Mouse (Mus musculus): ENCODE measurements around the gene Nmur1. TPM values are rescaled to one million over a fixed set of nuclear protein-coding genes. Genes with fewer than 3 reads are reported as not detected.

The Nmur1 gene
- polyA plus RNA-seq, 1 experiment: 0.11 TPM

- peaks cover 62% of the 10 kb centered on the region for H3K36me3 ChIP-seq (ENCODE audit: control insufficient read depth, insufficient read depth, low read length)
- H3K27me3 ChIP-seq (ENCODE audit: control insufficient read depth, insufficient read depth, low read length): no peaks in the 10 kb centered on the region
- DNase-seq (ENCODE audit: low read depth in 1 of 2, low spot score in 2 of 2): no peak
- TF ChIP-seq CTCF (IDR thresholded peaks at IDR 0.05; ENCODE audit: extremely low read depth, insufficient read depth, insufficient read length, insufficient replicate concordance): no peak
- TF ChIP-seq POLR2A (IDR thresholded peaks at IDR 0.05; ENCODE audit: low read depth, low read length): no peak
- no peak overlapping the region for H3K27ac ChIP-seq (ENCODE audit: insufficient read depth, low read length)
- no peak overlapping the region for H3K4me3 ChIP-seq (ENCODE audit: extremely low read depth, insufficient read depth, insufficient read length)
- peaks cover 3% of the 10 kb centered on the region; the same call in 1 of the 2 replicates for H3K4me1 ChIP-seq (ENCODE audit: control insufficient read depth, insufficient read depth, insufficient read length)
- WGBS: 89% methylated on average over 2 of the region's 2 CpGs
These were observed 71.8 kb downstream of the Nmur1 start for GRCm38 (mm10) chr1:86354186-86354585.

- Histone ChIP-seq H3K4me1 (ENCODE audit: control insufficient read depth, insufficient read depth, insufficient read length) (no peaks in the 10 kb centered on the region), H3K27me3 (ENCODE audit: control insufficient read depth, insufficient read depth, low read length) (no peaks in the 10 kb centered on the region), H3K27ac (ENCODE audit: insufficient read depth, low read length) (no peak overlapping the region), H3K36me3 (ENCODE audit: control insufficient read depth, insufficient read depth, low read length) (peaks cover 52% of the 10 kb centered on the region), H3K4me3 (ENCODE audit: extremely low read depth, insufficient read depth, insufficient read length) (no peak overlapping the region)
- WGBS: 94% methylated on average over 8 of the region's 8 CpGs
- no peak for TF ChIP-seq CTCF (IDR thresholded peaks at IDR 0.05; ENCODE audit: extremely low read depth, insufficient read depth, insufficient read length, insufficient replicate concordance)
- TF ChIP-seq POLR2A (IDR thresholded peaks at IDR 0.05; ENCODE audit: low read depth, low read length): no peak
- DNase-seq (ENCODE audit: low read depth in 1 of 2, low spot score in 2 of 2): no peak
These were observed 75.5 kb downstream of the Nmur1 start for GRCm38 (mm10) chr1:86350576-86350975.

DNA sequence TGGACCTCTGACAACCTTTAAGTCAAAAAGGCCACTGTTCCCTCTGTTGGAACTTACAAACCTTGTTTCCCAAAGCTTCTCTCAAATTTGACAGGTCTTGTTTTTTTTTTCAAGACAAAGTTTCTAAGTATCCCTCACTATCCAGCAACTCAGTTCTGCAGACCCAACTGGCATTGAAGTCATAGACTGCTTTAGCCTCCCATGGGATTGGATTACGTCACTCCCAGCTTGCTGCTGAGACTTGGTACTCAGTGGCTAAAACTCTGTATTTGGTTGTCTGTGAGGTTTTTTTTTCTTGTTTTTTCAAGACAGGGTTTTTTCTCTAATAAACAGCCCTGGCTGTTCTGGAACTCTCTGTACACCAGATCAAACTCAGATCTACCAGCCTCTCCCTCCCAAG is 76.3 kb downstream of the Nmur1 start:
- DNase-seq (ENCODE audit: low read depth in 1 of 2, low spot score in 2 of 2): no peak
- 92% methylated on average over 1 of the region's 1 CpGs for WGBS
- Histone ChIP-seq H3K27ac (ENCODE audit: insufficient read depth, low read length) (no peak overlapping the region), H3K4me1 (ENCODE audit: control insufficient read depth, insufficient read depth, insufficient read length) (no peaks in the 10 kb centered on the region), H3K4me3 (ENCODE audit: extremely low read depth, insufficient read depth, insufficient read length) (no peak overlapping the region), H3K27me3 (ENCODE audit: control insufficient read depth, insufficient read depth, low read length) (no peaks in the 10 kb centered on the region), H3K36me3 (ENCODE audit: control insufficient read depth, insufficient read depth, low read length) (peaks cover 46% of the 10 kb centered on the region)
- TF ChIP-seq POLR2A (IDR thresholded peaks at IDR 0.05; ENCODE audit: low read depth, low read length) (no peak), CTCF (IDR thresholded peaks at IDR 0.05; ENCODE audit: extremely low read depth, insufficient read depth, insufficient read length, insufficient replicate concordance) (no peak)

- H3K27ac ChIP-seq (ENCODE audit: insufficient read depth, low read length): no peak overlapping the region
- 98% methylated on average over 3 of the region's 3 CpGs for WGBS
- DNase-seq (ENCODE audit: low read depth in 1 of 2, low spot score in 2 of 2): no peak
- H3K4me1 ChIP-seq (ENCODE audit: control insufficient read depth, insufficient read depth, insufficient read length): no peaks in the 10 kb centered on the region
- no peak for TF ChIP-seq CTCF (IDR thresholded peaks at IDR 0.05; ENCODE audit: extremely low read depth, insufficient read depth, insufficient read length, insufficient replicate concordance)
- no peak for TF ChIP-seq POLR2A (IDR thresholded peaks at IDR 0.05; ENCODE audit: low read depth, low read length)
- no peak overlapping the region for H3K4me3 ChIP-seq (ENCODE audit: extremely low read depth, insufficient read depth, insufficient read length)
- H3K36me3 ChIP-seq (ENCODE audit: control insufficient read depth, insufficient read depth, low read length): peaks cover 43% of the 10 kb centered on the region
- H3K27me3 ChIP-seq (ENCODE audit: control insufficient read depth, insufficient read depth, low read length): no peaks in the 10 kb centered on the region
These were observed 76.8 kb downstream of the Nmur1 start for GRCm38 (mm10) chr1:86349201-86349600.

DNA sequence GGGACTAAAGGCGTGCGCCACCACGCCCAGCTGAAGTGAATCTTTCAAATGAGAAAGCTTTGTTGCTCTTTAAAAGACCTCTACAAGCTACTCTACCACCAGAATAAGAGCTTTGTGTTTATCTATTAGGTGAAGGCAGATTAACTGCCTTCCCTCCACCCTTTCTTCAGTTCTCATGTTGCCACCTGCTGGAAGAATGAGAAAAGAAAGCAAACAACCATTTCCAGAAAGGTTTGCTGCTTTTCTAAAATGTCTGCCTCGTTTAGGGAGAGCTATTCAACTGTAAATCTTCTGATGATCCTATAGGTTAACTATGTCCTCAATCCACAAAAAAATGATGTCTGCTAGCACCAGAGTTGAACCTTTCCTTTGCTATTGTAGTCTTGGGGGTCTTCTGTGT is 77.2 kb downstream of the Nmur1 start:
- TF ChIP-seq CTCF (IDR thresholded peaks at IDR 0.05; ENCODE audit: extremely low read depth, insufficient read depth, insufficient read length, insufficient replicate concordance) (no peak), POLR2A (IDR thresholded peaks at IDR 0.05; ENCODE audit: low read depth, low read length) (no peak)
- 77% methylated on average over 4 of the region's 4 CpGs for WGBS
- Histone ChIP-seq H3K27ac (ENCODE audit: insufficient read depth, low read length) (no peak overlapping the region), H3K4me3 (ENCODE audit: extremely low read depth, insufficient read depth, insufficient read length) (no peak overlapping the region), H3K27me3 (ENCODE audit: control insufficient read depth, insufficient read depth, low read length) (no peaks in the 10 kb centered on the region), H3K36me3 (ENCODE audit: control insufficient read depth, insufficient read depth, low read length) (peaks cover 40% of the 10 kb centered on the region), H3K4me1 (ENCODE audit: control insufficient read depth, insufficient read depth, insufficient read length) (no peaks in the 10 kb centered on the region)
- DNase-seq (ENCODE audit: low read depth in 1 of 2, low spot score in 2 of 2): no peak

- 100% methylated on average over 1 of the region's 1 CpGs for WGBS
These were observed 77.9 kb downstream of the Nmur1 start for GRCm38 (mm10) chr1:86348083-86348482.

DNA sequence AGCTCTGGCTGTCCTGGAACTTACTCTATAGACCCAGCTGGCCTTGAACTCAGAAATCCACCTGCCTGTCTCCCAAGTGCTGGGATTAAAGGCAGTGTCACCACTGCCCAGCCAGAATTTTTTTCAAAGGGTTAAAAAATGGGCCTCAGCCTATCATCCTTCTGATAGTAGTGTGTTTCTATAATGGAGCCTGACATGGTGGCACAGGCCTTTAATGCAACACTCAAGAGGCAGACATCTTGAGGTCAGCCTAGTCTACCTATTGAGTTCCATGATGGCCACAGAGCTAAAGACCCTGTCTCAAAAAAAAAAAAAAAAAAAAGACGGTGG is 78.3 kb downstream of the Nmur1 start:
- Histone ChIP-seq H3K4me3 (ENCODE audit: extremely low read depth, insufficient read depth, insufficient read length) (no peak overlapping the region), H3K27ac (ENCODE audit: insufficient read depth, low read length) (no peak overlapping the region), H3K36me3 (ENCODE audit: control insufficient read depth, insufficient read depth, low read length) (peaks cover 32% of the 10 kb centered on the region), H3K4me1 (ENCODE audit: control insufficient read depth, insufficient read depth, insufficient read length) (no peaks in the 10 kb centered on the region), H3K27me3 (ENCODE audit: control insufficient read depth, insufficient read depth, low read length) (no peaks in the 10 kb centered on the region)
- 94% methylated on average over 1 of the region's 1 CpGs for WGBS
- DNase-seq (ENCODE audit: low read depth in 1 of 2, low spot score in 2 of 2): no peak
- TF ChIP-seq CTCF (IDR thresholded peaks at IDR 0.05; ENCODE audit: extremely low read depth, insufficient read depth, insufficient read length, insufficient replicate concordance): no peak
- TF ChIP-seq POLR2A (IDR thresholded peaks at IDR 0.05; ENCODE audit: low read depth, low read length): no peak

More at GRCm38 (mm10) chr1:86348083-86348482, 77.9 kb downstream of the Nmur1 start:
- TF ChIP-seq POLR2A (IDR thresholded peaks at IDR 0.05; ENCODE audit: low read depth, low read length) (no peak), CTCF (IDR thresholded peaks at IDR 0.05; ENCODE audit: extremely low read depth, insufficient read depth, insufficient read length, insufficient replicate concordance) (no peak)
- DNase-seq (ENCODE audit: low read depth in 1 of 2, low spot score in 2 of 2): no peak
- H3K36me3 ChIP-seq (ENCODE audit: control insufficient read depth, insufficient read depth, low read length): peaks cover 34% of the 10 kb centered on the region
- H3K4me3 ChIP-seq (ENCODE audit: extremely low read depth, insufficient read depth, insufficient read length): no peak overlapping the region
- no peaks in the 10 kb centered on the region for H3K27me3 ChIP-seq (ENCODE audit: control insufficient read depth, insufficient read depth, low read length)
- no peaks in the 10 kb centered on the region for H3K4me1 ChIP-seq (ENCODE audit: control insufficient read depth, insufficient read depth, insufficient read length)
- H3K27ac ChIP-seq (ENCODE audit: insufficient read depth, low read length): no peak overlapping the region

Measured in spleen, adult 2 months (tissue).